Mouse (Mus musculus): ENCODE data around the gene Mtg1.

The Mtg1 gene

GRCm38 (mm10) chr7:140190435-140190834 is 53.1 kb downstream of the Mtg1 start:
- Histone ChIP-seq H3K27me3 (ENCODE audit: control insufficient read depth, insufficient read depth, low read length, poor library complexity, severe bottlenecking) (no peaks in the 10 kb centered on the region), H3K36me3 (ENCODE audit: control insufficient read depth, insufficient read depth, low read length, poor library complexity, severe bottlenecking) (no peaks in the 10 kb centered on the region)
- DNase-seq (ENCODE audit: low read depth, low spot score): no peak

GRCm38 (mm10) chr7:140192445-140192844 is 55.1 kb downstream of the Mtg1 start:
- DNase-seq (ENCODE audit: low read depth, low spot score): no peak
- no peaks in the 10 kb centered on the region for H3K36me3 ChIP-seq (ENCODE audit: control insufficient read depth, insufficient read depth, low read length, poor library complexity, severe bottlenecking)
- H3K27me3 ChIP-seq (ENCODE audit: control insufficient read depth, insufficient read depth, low read length, poor library complexity, severe bottlenecking): no peaks in the 10 kb centered on the region

GRCm38 (mm10) chr7:140192851-140193250 is 55.5 kb downstream of the Mtg1 start:
- Histone ChIP-seq H3K27me3 (ENCODE audit: control insufficient read depth, insufficient read depth, low read length, poor library complexity, severe bottlenecking) (no peaks in the 10 kb centered on the region), H3K36me3 (ENCODE audit: control insufficient read depth, insufficient read depth, low read length, poor library complexity, severe bottlenecking) (no peaks in the 10 kb centered on the region)
- DNase-seq (ENCODE audit: low read depth, low spot score): no peak

DNA sequence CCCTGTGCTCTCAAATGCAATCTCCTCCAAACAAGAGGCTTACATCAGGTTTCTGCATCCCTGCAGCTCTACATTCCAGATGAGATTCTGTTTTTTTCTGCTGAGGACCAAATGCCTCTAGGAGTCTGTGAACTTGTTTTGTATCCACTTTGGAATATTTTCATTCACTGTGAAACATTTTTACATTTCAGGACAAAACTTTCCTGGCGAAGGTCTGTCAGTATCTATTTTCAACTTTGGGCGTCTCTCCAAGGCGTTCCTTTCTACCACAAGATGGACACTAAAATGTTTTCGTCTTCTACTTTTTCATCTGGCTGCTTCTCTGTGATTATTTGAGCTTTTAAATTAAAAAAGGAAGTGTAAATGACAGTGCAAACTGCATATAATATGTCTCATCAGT is 56.7 kb downstream of the Mtg1 start:
- H3K36me3 ChIP-seq (ENCODE audit: control insufficient read depth, insufficient read depth, low read length, poor library complexity, severe bottlenecking): no peaks in the 10 kb centered on the region
- DNase-seq (ENCODE audit: low read depth, low spot score): no peak

GRCm38 (mm10) chr7:140196002-140196401 is 58.6 kb downstream of the Mtg1 start:
- no peak for DNase-seq (ENCODE audit: low read depth, low spot score)

More for the DNA sequence above, 56.7 kb downstream of the Mtg1 start:
- H3K27me3 ChIP-seq (ENCODE audit: control insufficient read depth, insufficient read depth, low read length, poor library complexity, severe bottlenecking): no peaks in the 10 kb centered on the region

More at GRCm38 (mm10) chr7:140196002-140196401, 58.6 kb downstream of the Mtg1 start:
- H3K27me3 ChIP-seq (ENCODE audit: control insufficient read depth, insufficient read depth, low read length, poor library complexity, severe bottlenecking): no peaks in the 10 kb centered on the region
- no peaks in the 10 kb centered on the region for H3K36me3 ChIP-seq (ENCODE audit: control insufficient read depth, insufficient read depth, low read length, poor library complexity, severe bottlenecking)

Measured in splenic B cell, adult 2 months (primary cell).